Mouse (Mus musculus): ENCODE data around the gene Tmem8. TPM values are rescaled to one million over a fixed set of nuclear protein-coding genes. Genes with fewer than 3 reads are reported as not detected.
"Not testable (repeated sequence)": the region's sequence is repeated elsewhere in the genome, so short reads cannot be mapped to it uniquely, and the experiment has no call there.

Gene Tmem8
- polyA plus RNA-seq, 1 experiment = 5.1 TPM

DNA sequence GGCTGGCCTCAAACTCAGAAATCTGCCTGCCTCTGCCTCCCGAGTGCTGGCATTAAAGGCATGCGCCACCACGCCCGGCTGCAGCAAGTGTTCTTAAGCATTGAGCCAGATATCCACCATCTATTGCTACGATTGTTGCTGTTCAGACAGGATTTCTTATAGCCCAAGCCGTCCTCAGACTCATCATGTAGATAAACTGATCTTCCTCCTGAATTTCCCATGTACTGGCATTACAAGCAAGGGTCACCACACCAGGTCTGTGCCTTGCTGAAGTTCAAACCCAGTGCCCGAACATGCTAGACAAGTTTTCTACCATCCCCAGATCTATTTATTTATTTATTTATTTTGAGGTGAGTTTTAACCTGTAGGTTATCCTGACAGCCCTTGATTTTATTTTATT is 14.6 kb upstream of the Tmem8 start:
- no peak overlapping the region for H3K27ac ChIP-seq (replicated peaks; ENCODE audit: low read depth, low read length)
- no peaks in the 10 kb centered on the region for H3K4me1 ChIP-seq (ENCODE audit: control insufficient read depth, insufficient read depth, insufficient read length, low read length)
- no peak overlapping the region for H3K4me3 ChIP-seq (ENCODE audit: insufficient read depth, low read depth, low read length)

DNA sequence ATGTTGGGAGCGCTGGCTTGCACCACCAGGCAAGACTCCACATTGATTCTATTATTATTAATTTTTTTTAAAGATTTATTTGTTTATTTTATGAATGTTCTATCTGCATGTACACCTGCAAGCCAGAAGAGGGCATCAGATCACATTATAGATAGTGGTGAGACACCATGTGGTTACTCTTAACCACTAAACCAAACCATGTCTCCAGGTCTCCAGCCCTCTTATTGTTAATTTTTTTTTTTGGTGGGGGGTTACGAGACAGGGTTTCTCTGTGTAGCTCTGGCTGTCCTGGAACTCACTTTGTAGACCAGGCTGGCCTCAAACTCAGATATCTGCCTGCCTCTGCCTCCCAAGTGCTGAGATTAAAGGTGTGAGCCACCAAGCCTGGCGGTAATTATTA is 13.8 kb upstream of the Tmem8 start:
- not testable (repeated sequence) for H3K27ac ChIP-seq (replicated peaks; ENCODE audit: low read depth, low read length); H3K4me3 ChIP-seq (ENCODE audit: insufficient read depth, low read depth, low read length); H3K4me1 ChIP-seq (ENCODE audit: control insufficient read depth, insufficient read depth, insufficient read length, low read length)

- Histone ChIP-seq H3K4me1 (ENCODE audit: control insufficient read depth, insufficient read depth, insufficient read length, low read length) (no peaks in the 10 kb centered on the region), H3K27ac (replicated peaks; ENCODE audit: low read depth, low read length) (0 out of 2 replicates have a peak overlapping the region, but pooled peaks have one; percentile 4), H3K4me3 (ENCODE audit: insufficient read depth, low read depth, low read length) (no peak overlapping the region)
Observed at GRCm38 (mm10) chr17:26100166-26100565, 12.9 kb upstream of the Tmem8 start.

DNA sequence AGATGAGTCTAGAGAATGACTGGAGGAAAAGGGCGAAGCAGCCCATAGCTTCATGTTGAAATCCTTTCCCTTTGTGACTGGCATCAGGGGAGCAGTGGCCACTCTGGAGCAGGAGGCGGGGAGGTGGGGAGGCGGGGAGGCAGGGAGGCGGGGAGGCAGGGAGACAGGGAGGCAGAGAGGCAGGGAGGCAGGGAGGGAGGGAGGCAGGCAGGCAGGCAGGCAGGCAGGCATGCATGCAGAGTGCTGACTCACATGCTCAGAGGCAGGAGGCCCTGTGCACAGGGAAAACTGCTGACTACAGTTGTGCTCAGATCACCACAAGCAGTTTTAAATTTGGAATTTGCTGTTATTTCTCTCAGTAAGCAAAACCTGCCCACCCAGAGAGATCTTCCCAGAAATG is 11.6 kb upstream of the Tmem8 start:
- no peak overlapping the region for H3K4me3 ChIP-seq (ENCODE audit: insufficient read depth, low read depth, low read length)
- no peak overlapping the region for H3K27ac ChIP-seq (replicated peaks; ENCODE audit: low read depth, low read length)
- no peaks in the 10 kb centered on the region for H3K4me1 ChIP-seq (ENCODE audit: control insufficient read depth, insufficient read depth, insufficient read length, low read length)

DNA sequence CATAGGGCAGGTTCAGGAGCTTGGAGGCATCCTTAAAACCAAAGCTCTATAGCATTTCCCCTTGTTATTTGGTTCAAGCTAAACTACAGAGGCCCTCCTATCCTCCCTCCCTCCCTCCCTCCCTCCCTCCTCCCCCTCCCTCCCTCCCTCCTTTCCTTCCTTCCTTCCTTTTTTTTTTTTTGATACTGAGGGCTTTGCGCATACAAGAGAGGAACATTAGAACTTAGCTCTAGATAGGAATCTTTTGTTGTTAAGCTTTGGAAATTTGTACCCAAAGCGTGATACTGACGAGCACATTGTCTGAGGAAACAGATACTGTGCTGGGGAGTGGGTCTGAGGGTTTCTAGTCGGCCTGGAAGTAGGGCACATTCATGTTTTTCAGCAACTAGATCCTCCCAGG is 7.5 kb upstream of the Tmem8 start:
- Histone ChIP-seq H3K4me1 (ENCODE audit: control insufficient read depth, insufficient read depth, insufficient read length, low read length) (no peaks in the 10 kb centered on the region), H3K4me3 (ENCODE audit: insufficient read depth, low read depth, low read length) (no peak overlapping the region), H3K27ac (replicated peaks; ENCODE audit: low read depth, low read length) (no peak overlapping the region; the same call in 1 of the 2 replicates)

- Histone ChIP-seq H3K4me3 (ENCODE audit: insufficient read depth, low read depth, low read length) (no peak overlapping the region), H3K27ac (replicated peaks; ENCODE audit: low read depth, low read length) (no peak overlapping the region), H3K4me1 (ENCODE audit: control insufficient read depth, insufficient read depth, insufficient read length, low read length) (peaks cover 3% of the 10 kb centered on the region; the same call in 1 of the 2 replicates)
Observed at GRCm38 (mm10) chr17:26110156-26110555, 2.9 kb upstream of the Tmem8 start.

GRCm38 (mm10) chr17:26111024-26111423 is 2.1 kb upstream of the Tmem8 start:
- H3K4me1 ChIP-seq (ENCODE audit: control insufficient read depth, insufficient read depth, insufficient read length, low read length) = peaks cover 3% of the 10 kb centered on the region; the same call in 1 of the 2 replicates
- H3K4me3 ChIP-seq (ENCODE audit: insufficient read depth, low read depth, low read length) = no peak overlapping the region
- no peak overlapping the region for H3K27ac ChIP-seq (replicated peaks; ENCODE audit: low read depth, low read length)

DNA sequence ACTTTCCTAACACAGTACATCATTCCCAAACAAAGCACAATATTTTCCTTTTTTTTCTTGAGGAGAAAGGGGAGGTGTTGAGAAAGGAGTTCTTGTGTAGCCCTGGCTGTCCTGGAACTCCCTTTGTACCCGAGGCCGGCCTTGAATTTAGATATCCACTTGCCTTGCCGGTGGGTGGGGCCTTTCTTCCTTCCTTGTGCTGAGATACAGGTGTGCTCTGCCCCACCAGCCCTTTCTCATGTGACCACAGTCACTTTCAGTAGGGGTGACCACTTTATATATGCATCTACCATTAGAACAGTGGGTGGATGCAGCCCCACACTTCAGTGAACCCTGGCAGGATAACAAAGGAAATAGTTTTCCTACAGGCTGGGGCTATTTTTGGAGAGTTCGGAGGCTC is 1.4 kb upstream of the Tmem8 start:
- H3K27ac ChIP-seq (replicated peaks; ENCODE audit: low read depth, low read length) = no peak overlapping the region
- H3K4me3 ChIP-seq (ENCODE audit: insufficient read depth, low read depth, low read length) = no peak overlapping the region
- H3K4me1 ChIP-seq (ENCODE audit: control insufficient read depth, insufficient read depth, insufficient read length, low read length) = peaks cover 3% of the 10 kb centered on the region; the same call in 1 of the 2 replicates

DNA sequence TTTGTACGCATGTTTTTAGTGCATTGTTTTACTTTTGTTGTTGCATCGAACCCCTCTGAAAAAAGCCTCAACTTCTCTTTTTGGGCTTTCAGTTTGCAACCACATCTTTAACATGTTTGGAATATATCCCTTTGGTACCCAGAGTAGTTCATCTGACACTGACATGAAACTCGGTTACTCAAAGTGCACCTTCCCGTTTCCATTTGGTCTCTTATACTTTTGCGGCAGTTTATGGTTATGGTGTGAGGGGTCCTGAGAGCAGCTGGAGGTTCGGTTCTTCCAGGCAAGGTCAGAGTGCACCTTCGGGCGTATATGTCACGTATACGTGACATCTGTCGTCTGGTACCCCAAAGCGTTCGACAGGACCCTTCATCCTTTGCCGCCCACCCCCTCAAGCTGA is 348 bp upstream of the Tmem8 start:
- peaks cover 3% of the 10 kb centered on the region; the same call in 1 of the 2 replicates for H3K4me1 ChIP-seq (ENCODE audit: control insufficient read depth, insufficient read depth, insufficient read length, low read length)
- H3K4me3 ChIP-seq (ENCODE audit: insufficient read depth, low read depth, low read length) = peak overlapping the region; percentile 54
- no peak overlapping the region for H3K27ac ChIP-seq (replicated peaks; ENCODE audit: low read depth, low read length)

- Histone ChIP-seq H3K27ac (replicated peaks; ENCODE audit: low read depth, low read length) (no peak overlapping the region), H3K4me1 (ENCODE audit: control insufficient read depth, insufficient read depth, insufficient read length, low read length) (peaks cover 3% of the 10 kb centered on the region; the same call in 1 of the 2 replicates), H3K4me3 (ENCODE audit: insufficient read depth, low read depth, low read length) (peak overlapping the region; percentile 54)
Observed at GRCm38 (mm10) chr17:26114061-26114460, 962 bp downstream of the Tmem8 start.

DNA sequence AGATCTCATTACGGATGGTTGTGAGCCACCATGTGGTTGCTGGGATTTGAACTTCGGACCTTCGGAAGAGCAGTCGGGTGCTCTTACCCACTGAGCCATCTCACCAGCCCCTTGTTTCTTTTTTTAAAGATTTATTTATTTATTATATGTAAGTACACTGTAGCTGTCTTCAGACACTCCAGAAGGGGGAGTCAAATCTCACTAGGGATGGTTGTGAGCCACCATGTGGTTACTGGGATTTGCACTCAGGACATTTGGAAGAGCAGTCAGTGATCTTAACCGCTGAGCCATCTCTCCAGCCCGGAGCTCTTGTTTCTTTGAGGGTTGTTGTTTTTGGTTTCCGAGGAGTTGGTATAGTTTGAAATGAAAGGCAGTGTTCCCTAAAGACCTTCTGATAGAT is 1.4 kb downstream of the Tmem8 start:
- H3K4me3 ChIP-seq (ENCODE audit: insufficient read depth, low read depth, low read length); H3K27ac ChIP-seq (replicated peaks; ENCODE audit: low read depth, low read length); H3K4me1 ChIP-seq (ENCODE audit: control insufficient read depth, insufficient read depth, insufficient read length, low read length): not testable (repeated sequence)

- Histone ChIP-seq H3K27ac (replicated peaks; ENCODE audit: low read depth, low read length) (no peak overlapping the region), H3K4me1 (ENCODE audit: control insufficient read depth, insufficient read depth, insufficient read length, low read length) (peaks cover 3% of the 10 kb centered on the region; the same call in 1 of the 2 replicates), H3K4me3 (ENCODE audit: insufficient read depth, low read depth, low read length) (no peak overlapping the region)
Observed at GRCm38 (mm10) chr17:26115205-26115898, 2.3 kb downstream of the Tmem8 start.

GRCm38 (mm10) chr17:26115956-26116487 is 2.9 kb downstream of the Tmem8 start:
- no peak overlapping the region for H3K27ac ChIP-seq (replicated peaks; ENCODE audit: low read depth, low read length)
- H3K4me1 ChIP-seq (ENCODE audit: control insufficient read depth, insufficient read depth, insufficient read length, low read length) = peaks cover 3% of the 10 kb centered on the region; the same call in 1 of the 2 replicates
- H3K4me3 ChIP-seq (ENCODE audit: insufficient read depth, low read depth, low read length) = no peak overlapping the region

GRCm38 (mm10) chr17:26116503-26117258 is 3.6 kb downstream of the Tmem8 start:
- no peak overlapping the region for H3K4me3 ChIP-seq (ENCODE audit: insufficient read depth, low read depth, low read length)
- H3K27ac ChIP-seq (replicated peaks; ENCODE audit: low read depth, low read length) = no peak overlapping the region
- peaks cover 3% of the 10 kb centered on the region; the same call in 1 of the 2 replicates for H3K4me1 ChIP-seq (ENCODE audit: control insufficient read depth, insufficient read depth, insufficient read length, low read length)

All from brown adipose tissue, adult 24 weeks (tissue).